Mouse (Mus musculus): ENCODE measurements around the gene Fkbp9.

GRCm38 (mm10) chr6:56890762-56891161, 58.9 kb downstream of the Fkbp9 start:
- TF ChIP-seq CTCF (IDR thresholded peaks at IDR 0.05; ENCODE audit: low read depth) (no peak), EP300 (IDR thresholded peaks at IDR 0.05; ENCODE audit: low read depth) (no peak)
